Mouse (Mus musculus) lung, embryonic 14.5 days (tissue): ENCODE data around the gene Dnmt3a. TPM values are rescaled to one million over a fixed set of nuclear protein-coding genes. Genes with fewer than 3 reads are reported as not detected.

Source experiments
- ATAC-seq: fragments of 200-750 bp; cut with Nextera tagmentation; 2 replicates; pipeline ENCODE4 v1.8.0; 2017; ENCODE audit warnings: mild to moderate bottlenecking, moderate TSS enrichment, moderate library complexity; ENCODE audit not compliant: insufficient read depth
- DNase-seq: peaks from one replicate; pipeline ENCODE4 v3.0.0-alpha.2; 2015
- H3K27ac ChIP-seq: fragments of 300-500 bp; sonication (generic); 2 replicates; pipeline ENCODE4 v1.5.1; 2014; ENCODE audit warnings: low read depth, mild to moderate bottlenecking, moderate library complexity
- H3K27me3 ChIP-seq: fragments of 300-500 bp; sonication (generic); 2 replicates; pipeline ENCODE4 v1.6.1; 2014; ENCODE audit warnings: low read length, control low read depth; ENCODE audit not compliant: insufficient read depth
- H3K36me3 ChIP-seq: fragments of 300-500 bp; sonication (generic); 2 replicates; pipeline ENCODE4 v1.6.1; 2014; ENCODE audit warnings: control low read depth; ENCODE audit not compliant: insufficient read depth
- H3K4me1 ChIP-seq: fragments of 300-500 bp; sonication (generic); 2 replicates; pipeline ENCODE4 v1.6.1; 2014; ENCODE audit warnings: antibody characterized with exemption, control low read depth; ENCODE audit not compliant: insufficient read depth
- H3K4me2 ChIP-seq: fragments of 300-500 bp; sonication (generic); 2 replicates; pipeline ENCODE4 v1.6.1; 2014; ENCODE audit warnings: mild to moderate bottlenecking
- H3K4me3 ChIP-seq: fragments of 300-500 bp; sonication (generic); 2 replicates; pipeline ENCODE4 v1.5.1; 2014; ENCODE audit warnings: low read depth, low read length
- H3K9ac ChIP-seq: fragments of 300-500 bp; sonication (generic); 2 replicates; pipeline ENCODE4 v1.6.1; 2014
- H3K9me3 ChIP-seq: fragments of 300-500 bp; sonication (generic); 2 replicates; pipeline ENCODE4 v1.6.1; 2016; ENCODE audit warnings: low read depth, low read length, control low read depth
- CTCF ChIP-seq: IDR thresholded peaks from 2 replicates; pipeline ENCODE4 v1.5.1; 2016; ENCODE audit warnings: antibody characterized with exemption, low read depth
- WGBS: fragments of 180-500 bp; shearing (Covaris S2); extraction: QIAGEN DNeasy Blood & Tissue Kit; methylation state at CpG from one replicate; pipeline ENCODE4 v1.1.7; 2014; 5-methylcytosine and 5-hydroxymethylcytosine counted together
- polyA plus RNA-seq: library from polyadenylated mRNA; unstranded; fragments of >200 nt; fragmentation: Nextera tagmentation; extraction: Ambion mirVana; gene quantifications from 2 replicates; pipeline ENCODE4 v1.2.1, GENCODE M21; 2014

Gene Dnmt3a
- polyA plus RNA-seq, 1 experiment from 2014 or later = 95.5 TPM

GRCm38 (mm10) chr12:3858754-3859153 is 52.9 kb downstream of the Dnmt3a start:
- H3K9ac ChIP-seq = no peak overlapping the region
- no peak for ATAC-seq
- no peak for TF ChIP-seq CTCF
- peak; percentile 35 for DNase-seq
- no peak overlapping the region for H3K4me2 ChIP-seq
- peaks cover 15% of the 10 kb centered on the region; the same call in 1 of the 2 replicates for H3K4me1 ChIP-seq
- H3K36me3 ChIP-seq = peaks cover 68% of the 10 kb centered on the region
- no peaks in the 10 kb centered on the region for H3K27me3 ChIP-seq
- no peak overlapping the region for H3K27ac ChIP-seq
- H3K9me3 ChIP-seq = no peaks in the 10 kb centered on the region
- WGBS = 81% methylated on average over 4 of the region's 4 CpGs
- no peak overlapping the region for H3K4me3 ChIP-seq

GRCm38 (mm10) chr12:3859545-3859944 is 53.7 kb downstream of the Dnmt3a start:
- Histone ChIP-seq H3K36me3 (peaks cover 67% of the 10 kb centered on the region), H3K9me3 (no peaks in the 10 kb centered on the region), H3K4me2 (no peak overlapping the region), H3K27ac (no peak overlapping the region), H3K27me3 (no peaks in the 10 kb centered on the region), H3K9ac (no peak overlapping the region), H3K4me3 (no peak overlapping the region), H3K4me1 (peaks cover 15% of the 10 kb centered on the region; the same call in 1 of the 2 replicates)
- no peak for TF ChIP-seq CTCF
- DNase-seq = peak; percentile 39
- WGBS = 40% methylated on average over 3 of the region's 3 CpGs
- ATAC-seq = peak; percentile 22

- no peak for DNase-seq
- Histone ChIP-seq H3K4me1 (peaks cover 12% of the 10 kb centered on the region; the same call in 1 of the 2 replicates), H3K4me2 (no peak overlapping the region), H3K36me3 (peaks cover 65% of the 10 kb centered on the region), H3K4me3 (no peak overlapping the region), H3K9ac (no peak overlapping the region), H3K27me3 (no peaks in the 10 kb centered on the region), H3K9me3 (no peaks in the 10 kb centered on the region), H3K27ac (no peak overlapping the region)
- 24% methylated on average over 5 of the region's 5 CpGs for WGBS
- no peak for TF ChIP-seq CTCF
- ATAC-seq = peak; percentile 21; the same call in 1 of the 2 replicates
Measured at GRCm38 (mm10) chr12:3860005-3860404, 54.2 kb downstream of the Dnmt3a start.

- peaks cover 70% of the 10 kb centered on the region for H3K36me3 ChIP-seq
- H3K27ac ChIP-seq = no peak overlapping the region
- DNase-seq (no peak), ATAC-seq (no peak)
- no peak for TF ChIP-seq CTCF
- H3K4me1 ChIP-seq = peaks cover 7% of the 10 kb centered on the region; the same call in 1 of the 2 replicates
- H3K9me3 ChIP-seq = no peaks in the 10 kb centered on the region
- WGBS = 72% methylated on average over 4 of the region's 4 CpGs
- H3K4me2 ChIP-seq = no peak overlapping the region
- no peaks in the 10 kb centered on the region for H3K27me3 ChIP-seq
- no peak overlapping the region for H3K4me3 ChIP-seq
- no peak overlapping the region for H3K9ac ChIP-seq
Measured at GRCm38 (mm10) chr12:3861665-3862228, 55.9 kb downstream of the Dnmt3a start.

GRCm38 (mm10) chr12:3862253-3862652 is 56.4 kb downstream of the Dnmt3a start:
- no peak overlapping the region for H3K4me3 ChIP-seq
- H3K4me1 ChIP-seq = peaks cover 7% of the 10 kb centered on the region; the same call in 1 of the 2 replicates
- 86% methylated on average over 6 of the region's 6 CpGs for WGBS
- H3K4me2 ChIP-seq = no peak overlapping the region
- no peak overlapping the region for H3K27ac ChIP-seq
- H3K9ac ChIP-seq = no peak overlapping the region
- H3K9me3 ChIP-seq = no peaks in the 10 kb centered on the region
- no peak for ATAC-seq
- H3K27me3 ChIP-seq = no peaks in the 10 kb centered on the region
- peaks cover 66% of the 10 kb centered on the region for H3K36me3 ChIP-seq
- DNase-seq = no peak
- no peak for TF ChIP-seq CTCF

- Histone ChIP-seq H3K4me1 (peaks cover 11% of the 10 kb centered on the region; the same call in 1 of the 2 replicates), H3K9me3 (no peaks in the 10 kb centered on the region), H3K27me3 (no peaks in the 10 kb centered on the region), H3K27ac (no peak overlapping the region), H3K9ac (no peak overlapping the region), H3K4me2 (no peak overlapping the region), H3K4me3 (no peak overlapping the region), H3K36me3 (peaks cover 70% of the 10 kb centered on the region)
- ATAC-seq (no peak), DNase-seq (no peak)
- no peak for TF ChIP-seq CTCF
- 90% methylated on average over 8 of the region's 8 CpGs for WGBS
Measured at GRCm38 (mm10) chr12:3864208-3864607, 58.4 kb downstream of the Dnmt3a start.

GRCm38 (mm10) chr12:3865594-3865993 is 59.8 kb downstream of the Dnmt3a start:
- Histone ChIP-seq H3K4me3 (no peak overlapping the region), H3K36me3 (peaks cover 74% of the 10 kb centered on the region), H3K27me3 (no peaks in the 10 kb centered on the region), H3K4me2 (no peak overlapping the region), H3K9ac (no peak overlapping the region), H3K9me3 (no peaks in the 10 kb centered on the region), H3K4me1 (peaks cover 11% of the 10 kb centered on the region; the same call in 1 of the 2 replicates), H3K27ac (no peak overlapping the region)
- ATAC-seq = no peak
- TF ChIP-seq CTCF = no peak
- WGBS = 87% methylated on average over 8 of the region's 8 CpGs
- no peak for DNase-seq
